Mouse (Mus musculus): ENCODE measurements around the gene Arhgef25. TPM values are rescaled to one million over a fixed set of nuclear protein-coding genes. Genes with fewer than 3 reads are reported as not detected.

Arhgef25 gene
- polyA plus RNA-seq, 1 experiment from 2014 or later: 25.5 TPM

DNA sequence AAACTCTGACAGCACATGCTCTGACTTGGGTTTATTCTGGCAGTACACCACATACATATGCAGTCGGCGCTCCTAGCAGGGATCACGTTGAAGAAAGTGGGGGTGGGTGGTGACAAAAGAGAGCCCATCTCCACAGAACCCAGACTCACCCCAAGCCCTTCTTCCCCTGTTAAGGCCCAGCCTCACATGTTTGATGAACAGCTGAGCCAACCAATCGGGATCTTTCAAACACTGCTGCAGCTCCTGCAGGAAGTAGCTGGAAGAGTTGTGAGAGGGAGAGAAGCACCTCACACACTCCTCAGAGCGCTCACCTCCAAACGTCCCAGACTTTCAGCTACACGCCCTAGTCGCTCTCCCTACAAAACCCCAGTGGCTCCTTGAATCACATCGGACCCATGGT lies 4.8 kb downstream of the Arhgef25 start:
- H3K4me2 ChIP-seq (replicated peaks): no peak overlapping the region
- 71% methylated on average over 9 of the region's 9 CpGs for WGBS
- no peak for DNase-seq (ENCODE audit: low spot score)

DNA sequence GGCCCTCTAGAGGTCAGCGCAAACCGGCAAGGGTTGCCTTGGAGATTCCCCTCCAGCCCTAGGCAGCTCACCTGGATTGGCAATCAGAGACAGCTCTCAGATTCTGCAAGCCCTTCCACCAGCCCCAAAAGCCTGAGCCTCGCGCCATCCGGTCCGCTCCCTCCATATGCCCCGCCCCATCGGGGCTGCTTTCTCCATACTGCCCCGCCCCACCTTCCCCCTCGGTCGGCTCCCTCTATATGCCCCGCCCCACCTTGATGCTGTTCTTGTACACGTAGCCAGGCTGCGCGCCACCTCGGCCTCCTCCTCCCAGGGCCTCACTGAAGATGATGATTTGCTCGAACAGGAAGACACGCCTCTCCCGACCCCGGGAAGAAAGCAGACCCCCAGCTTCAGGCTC lies 6.1 kb downstream of the Arhgef25 start:
- DNase-seq (ENCODE audit: low spot score): no peak
- H3K27ac ChIP-seq: no peak overlapping the region
- peak overlapping the region; percentile 28 for H3K4me2 ChIP-seq (replicated peaks)
- H3K4me3 ChIP-seq (replicated peaks; ENCODE audit: low read length): no peak overlapping the region
- H3K9me3 ChIP-seq (ENCODE audit: control insufficient read depth, low read length): no peaks in the 10 kb centered on the region
- 0 out of 2 replicates have a peak, but pooled peaks cover 9% of the 10 kb centered on the region for H3K36me3 ChIP-seq (replicated peaks; ENCODE audit: control insufficient read depth, insufficient read depth)
- ATAC-seq (ENCODE audit: low FRiP score): no peak
- H3K27me3 ChIP-seq (ENCODE audit: control insufficient read depth, insufficient read depth, low read length): peaks cover 36% of the 10 kb centered on the region
- 0 out of 2 replicates have a peak overlapping the region, but pooled peaks have one; percentile 20 for H3K9ac ChIP-seq
- WGBS: 14% methylated on average over 20 of the region's 20 CpGs
- H3K4me1 ChIP-seq (replicated peaks; ENCODE audit: control insufficient read depth, insufficient read depth, low read length): peaks cover 27% of the 10 kb centered on the region

More for the DNA sequence above, 4.8 kb downstream of the Arhgef25 start:
- Histone ChIP-seq H3K4me1 (replicated peaks; ENCODE audit: control insufficient read depth, insufficient read depth, low read length) (peaks cover 31% of the 10 kb centered on the region), H3K27me3 (ENCODE audit: control insufficient read depth, insufficient read depth, low read length) (peaks cover 23% of the 10 kb centered on the region), H3K36me3 (replicated peaks; ENCODE audit: control insufficient read depth, insufficient read depth) (0 out of 2 replicates have a peak, but pooled peaks cover 9% of the 10 kb centered on the region), H3K27ac (no peak overlapping the region), H3K9ac (no peak overlapping the region), H3K9me3 (ENCODE audit: control insufficient read depth, low read length) (no peaks in the 10 kb centered on the region), H3K4me3 (replicated peaks; ENCODE audit: low read length) (no peak overlapping the region)
- ATAC-seq (ENCODE audit: low FRiP score): no peak

GRCm38 (mm10) chr10:127182624-127183023 lies 7.3 kb downstream of the Arhgef25 start:
- Histone ChIP-seq H3K4me1 (replicated peaks; ENCODE audit: control insufficient read depth, insufficient read depth, low read length) (peaks cover 36% of the 10 kb centered on the region), H3K9me3 (ENCODE audit: control insufficient read depth, low read length) (no peaks in the 10 kb centered on the region), H3K4me3 (replicated peaks; ENCODE audit: low read length) (no peak overlapping the region), H3K27me3 (ENCODE audit: control insufficient read depth, insufficient read depth, low read length) (peaks cover 48% of the 10 kb centered on the region), H3K27ac (no peak overlapping the region), H3K4me2 (replicated peaks) (no peak overlapping the region), H3K9ac (no peak overlapping the region), H3K36me3 (replicated peaks; ENCODE audit: control insufficient read depth, insufficient read depth) (0 out of 2 replicates have a peak, but pooled peaks cover 9% of the 10 kb centered on the region)
- no peak for ATAC-seq (ENCODE audit: low FRiP score)
- 73% methylated on average over 4 of the region's 4 CpGs for WGBS
- no peak for DNase-seq (ENCODE audit: low spot score)

DNA sequence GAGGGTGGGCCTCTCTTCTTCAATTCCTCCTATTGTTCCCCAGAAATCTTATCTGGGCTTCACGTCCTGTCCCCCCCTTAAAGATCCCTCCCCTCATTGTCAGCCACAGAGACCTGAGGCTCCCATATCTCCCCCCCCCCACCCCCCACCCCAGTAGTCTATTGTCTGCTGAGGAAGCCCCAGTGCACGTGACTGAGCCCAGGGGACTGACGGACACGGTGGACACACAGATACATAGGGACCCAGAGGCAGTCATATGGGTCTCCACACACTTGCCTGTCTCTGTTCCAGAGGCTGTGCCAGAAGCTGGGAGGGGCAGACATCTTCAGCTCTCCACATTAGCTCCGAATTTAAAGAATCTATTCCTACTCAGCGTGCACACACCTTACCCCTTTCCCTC lies 8.3 kb downstream of the Arhgef25 start:
- Histone ChIP-seq H3K4me1 (replicated peaks; ENCODE audit: control insufficient read depth, insufficient read depth, low read length) (peaks cover 33% of the 10 kb centered on the region), H3K27ac (no peak overlapping the region), H3K4me2 (replicated peaks) (no peak overlapping the region), H3K36me3 (replicated peaks; ENCODE audit: control insufficient read depth, insufficient read depth) (0 out of 2 replicates have a peak, but pooled peaks cover 8% of the 10 kb centered on the region), H3K27me3 (ENCODE audit: control insufficient read depth, insufficient read depth, low read length) (peaks cover 58% of the 10 kb centered on the region), H3K9me3 (ENCODE audit: control insufficient read depth, low read length) (no peaks in the 10 kb centered on the region), H3K9ac (no peak overlapping the region), H3K4me3 (replicated peaks; ENCODE audit: low read length) (no peak overlapping the region)
- no peak for DNase-seq (ENCODE audit: low spot score)
- ATAC-seq (ENCODE audit: low FRiP score): no peak
- WGBS: 63% methylated on average over 6 of the region's 6 CpGs

DNA sequence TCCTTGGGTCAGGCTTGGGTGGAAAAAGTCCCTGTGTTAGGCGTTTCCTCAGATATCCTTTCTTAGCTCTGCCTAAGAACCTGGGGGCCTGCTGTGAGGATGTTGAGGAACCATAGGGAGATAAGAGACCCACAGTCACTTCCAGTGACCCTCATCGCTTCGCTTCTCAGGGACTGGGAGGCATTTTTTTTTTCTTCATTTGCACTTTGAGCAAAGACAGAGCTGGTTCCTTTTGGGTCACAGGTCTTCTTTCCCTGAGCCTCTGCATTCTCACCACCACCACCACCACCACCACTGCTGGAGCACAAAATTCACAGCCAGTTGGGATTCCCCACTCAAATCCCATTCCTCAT lies 9.2 kb downstream of the Arhgef25 start:
- H3K4me1 ChIP-seq (replicated peaks; ENCODE audit: control insufficient read depth, insufficient read depth, low read length): peaks cover 33% of the 10 kb centered on the region
- WGBS: 19% methylated on average over 3 of the region's 3 CpGs
- H3K4me3 ChIP-seq (replicated peaks; ENCODE audit: low read length): peak overlapping the region; percentile 14; the same call in 1 of the 2 replicates
- H3K27ac ChIP-seq: no peak overlapping the region
- DNase-seq (ENCODE audit: low spot score) (no peak), ATAC-seq (ENCODE audit: low FRiP score) (no peak)
- peaks cover 67% of the 10 kb centered on the region for H3K27me3 ChIP-seq (ENCODE audit: control insufficient read depth, insufficient read depth, low read length)
- no peaks in the 10 kb centered on the region for H3K9me3 ChIP-seq (ENCODE audit: control insufficient read depth, low read length)
- H3K9ac ChIP-seq: no peak overlapping the region
- peak overlapping the region; percentile 43; the same call in 1 of the 2 replicates for H3K4me2 ChIP-seq (replicated peaks)
- H3K36me3 ChIP-seq (replicated peaks; ENCODE audit: control insufficient read depth, insufficient read depth): 0 out of 2 replicates have a peak, but pooled peaks cover 5% of the 10 kb centered on the region

DNA sequence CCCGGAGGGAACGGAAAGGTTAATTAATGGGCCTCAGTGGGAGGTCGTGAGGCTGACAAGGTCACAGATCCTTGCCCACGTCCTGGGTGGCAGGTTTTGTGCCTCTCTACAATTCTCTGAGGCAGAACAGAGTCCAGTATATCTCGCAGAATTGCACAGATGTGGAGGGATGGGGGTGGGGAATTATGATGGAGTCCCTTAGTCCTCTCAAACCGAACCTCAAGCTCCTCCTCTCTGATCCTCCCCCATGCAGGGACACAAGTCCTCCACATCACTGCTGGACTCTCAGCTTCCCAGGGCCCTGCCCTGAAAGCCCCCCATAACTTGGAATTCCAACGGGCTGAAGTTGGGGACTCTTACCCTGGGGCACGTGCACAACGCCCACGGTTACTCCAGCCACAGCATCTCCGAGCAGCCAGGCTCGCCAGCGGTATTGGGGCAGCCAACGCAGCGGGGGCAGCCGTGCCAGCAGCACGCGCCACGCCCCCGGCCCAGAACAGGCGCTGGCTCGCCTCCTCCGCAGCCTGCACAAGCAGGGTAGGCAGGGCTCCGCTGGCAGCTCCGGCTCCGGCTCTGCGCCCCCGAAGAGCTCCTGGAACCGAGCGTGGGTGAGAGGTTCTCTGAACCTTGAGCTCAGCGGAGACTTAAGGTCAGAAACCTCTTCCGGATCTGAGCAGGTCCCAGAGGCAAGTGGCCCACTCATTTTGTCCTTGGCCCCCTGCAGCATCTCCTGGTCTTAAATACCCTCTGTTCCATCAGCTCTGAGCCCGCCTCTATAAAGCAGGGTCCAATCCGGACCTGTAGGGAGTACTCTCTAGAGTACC lies 9.8 kb downstream of the Arhgef25 start, which contains the start of gene Slc26a10:
TSS of gene Slc26a10 (minus strand) at position 775 of the 824 bp plus-strand sequence.
- DNase-seq (ENCODE audit: low spot score): no peak
- H3K4me3 ChIP-seq (replicated peaks; ENCODE audit: low read length): peak within 1 kb of the TSS; percentile 14; the same call in 1 of the 2 replicates
- H3K27me3 ChIP-seq (ENCODE audit: control insufficient read depth, insufficient read depth, low read length): peaks cover 72% of the 10 kb centered on the region
- WGBS: 2% methylated on average over 34 of the region's 34 CpGs
- peak within 1 kb of the TSS; percentile 43 for H3K4me2 ChIP-seq (replicated peaks)
- H3K36me3 ChIP-seq (replicated peaks; ENCODE audit: control insufficient read depth, insufficient read depth): 0 out of 2 replicates have a peak, but pooled peaks cover 5% of the 10 kb centered on the region
- peaks cover 33% of the 10 kb centered on the region for H3K4me1 ChIP-seq (replicated peaks; ENCODE audit: control insufficient read depth, insufficient read depth, low read length)
- H3K27ac ChIP-seq: no peak within 1 kb of the TSS
- no peak for ATAC-seq (ENCODE audit: low FRiP score)
- H3K9ac ChIP-seq: peak within 1 kb of the TSS; percentile 31; the same call in 1 of the 2 replicates
- no peaks in the 10 kb centered on the region for H3K9me3 ChIP-seq (ENCODE audit: control insufficient read depth, low read length)

DNA sequence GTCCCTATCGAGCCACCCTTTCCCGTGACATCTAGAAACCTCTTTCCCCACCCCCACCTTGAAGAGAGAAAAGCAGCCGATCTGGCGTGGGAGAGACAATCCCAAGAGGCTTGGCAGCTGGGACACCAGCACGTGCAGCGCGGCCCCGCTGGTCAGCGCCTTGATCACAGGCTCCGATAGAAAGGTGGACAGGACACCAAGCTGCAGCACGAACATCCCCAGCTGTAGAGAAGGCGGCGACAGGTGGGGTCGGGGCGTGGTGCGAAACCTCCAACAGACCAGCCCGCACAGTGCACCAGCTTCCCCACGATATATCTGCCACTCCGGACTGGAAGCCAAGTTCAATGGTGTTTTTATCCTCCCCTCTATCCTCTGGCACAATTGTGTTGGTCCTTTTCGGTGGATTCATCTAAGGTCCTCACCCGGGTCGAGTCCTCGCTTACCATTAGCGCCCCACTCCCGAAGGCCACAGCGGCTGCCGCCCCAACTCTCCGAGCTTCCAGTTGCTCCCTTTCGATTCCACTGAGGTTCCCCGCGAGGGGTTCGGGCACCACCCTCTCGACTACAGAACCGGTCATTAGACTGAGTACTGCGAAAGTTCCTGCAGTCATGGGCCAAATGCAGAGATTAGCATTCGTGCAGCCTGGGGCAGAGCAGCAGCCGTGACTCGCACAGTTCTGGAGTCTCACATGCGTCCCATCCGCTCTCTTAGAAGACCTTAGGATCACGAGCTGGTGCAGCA lies 11.4 kb downstream of the Arhgef25 start:
- ATAC-seq (ENCODE audit: low FRiP score) (no peak), DNase-seq (ENCODE audit: low spot score) (no peak)
- Histone ChIP-seq H3K27ac (no peak overlapping the region), H3K9ac (no peak overlapping the region), H3K4me1 (replicated peaks; ENCODE audit: control insufficient read depth, insufficient read depth, low read length) (peaks cover 24% of the 10 kb centered on the region), H3K36me3 (replicated peaks; ENCODE audit: control insufficient read depth, insufficient read depth) (0 out of 2 replicates have a peak, but pooled peaks cover 5% of the 10 kb centered on the region), H3K4me2 (replicated peaks) (peak overlapping the region; percentile 47), H3K4me3 (replicated peaks; ENCODE audit: low read length) (peak overlapping the region; percentile 16), H3K9me3 (ENCODE audit: control insufficient read depth, low read length) (no peaks in the 10 kb centered on the region), H3K27me3 (ENCODE audit: control insufficient read depth, insufficient read depth, low read length) (peaks cover 76% of the 10 kb centered on the region)
- WGBS: 4% methylated on average over 41 of the region's 41 CpGs

DNA sequence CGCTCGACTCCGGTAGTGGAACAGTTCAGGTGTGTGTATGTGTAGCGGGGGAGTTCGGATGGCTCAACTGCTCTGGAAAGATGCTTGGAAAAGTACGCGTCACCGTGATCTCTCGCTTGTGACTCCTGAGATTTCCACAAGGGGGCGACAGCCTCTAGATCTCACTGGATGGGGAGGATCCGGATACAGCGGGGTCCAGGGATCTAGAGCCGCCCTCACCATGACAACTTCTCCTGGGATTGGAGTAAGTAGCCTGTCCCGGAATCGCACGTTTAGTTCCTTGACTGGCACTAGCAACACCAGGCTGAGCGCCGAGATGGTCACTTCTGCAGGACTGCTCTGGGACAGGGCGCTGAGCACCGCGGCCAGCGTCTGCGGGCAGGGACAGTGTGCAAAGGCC lies 12.2 kb downstream of the Arhgef25 start:
- Histone ChIP-seq H3K4me3 (replicated peaks; ENCODE audit: low read length) (peak overlapping the region; percentile 16), H3K36me3 (replicated peaks; ENCODE audit: control insufficient read depth, insufficient read depth) (0 out of 2 replicates have a peak, but pooled peaks cover 6% of the 10 kb centered on the region), H3K9ac (no peak overlapping the region), H3K4me2 (replicated peaks) (peak overlapping the region; percentile 47), H3K9me3 (ENCODE audit: control insufficient read depth, low read length) (no peaks in the 10 kb centered on the region), H3K4me1 (replicated peaks; ENCODE audit: control insufficient read depth, insufficient read depth, low read length) (peaks cover 23% of the 10 kb centered on the region), H3K27me3 (ENCODE audit: control insufficient read depth, insufficient read depth, low read length) (peaks cover 76% of the 10 kb centered on the region), H3K27ac (no peak overlapping the region)
- under 1% methylated on average over 23 of the region's 23 CpGs for WGBS
- ATAC-seq (ENCODE audit: low FRiP score): peak; percentile 57; the same call in 1 of the 2 replicates
- DNase-seq (ENCODE audit: low spot score): peak; percentile 85

GRCm38 (mm10) chr10:127177235-127177634 lies 12.6 kb downstream of the Arhgef25 start:
- Histone ChIP-seq H3K4me1 (replicated peaks; ENCODE audit: control insufficient read depth, insufficient read depth, low read length) (peaks cover 23% of the 10 kb centered on the region), H3K9me3 (ENCODE audit: control insufficient read depth, low read length) (no peaks in the 10 kb centered on the region), H3K9ac (no peak overlapping the region), H3K27me3 (ENCODE audit: control insufficient read depth, insufficient read depth, low read length) (peaks cover 75% of the 10 kb centered on the region), H3K4me3 (replicated peaks; ENCODE audit: low read length) (no peak overlapping the region), H3K4me2 (replicated peaks) (0 out of 2 replicates have a peak overlapping the region, but pooled peaks have one; percentile 47), H3K36me3 (replicated peaks; ENCODE audit: control insufficient read depth, insufficient read depth) (0 out of 2 replicates have a peak, but pooled peaks cover 6% of the 10 kb centered on the region), H3K27ac (no peak overlapping the region)
- 21% methylated on average over 9 of the region's 9 CpGs for WGBS
- no peak for ATAC-seq (ENCODE audit: low FRiP score)
- no peak for DNase-seq (ENCODE audit: low spot score)

Measured in hindbrain, embryonic 14.5 days (tissue).